Mouse (Mus musculus) ES-E14 (cell line): Measurements from ENCODE around the gene Fam19a5.

Experiments
- CHD2 ChIP-seq: IDR thresholded peaks from 2 replicates; pipeline ENCODE4 v1.6.1; 2014; ENCODE audit warnings: mild to moderate bottlenecking, low read depth, low read length, inconsistent platforms
- HCFC1 ChIP-seq: IDR thresholded peaks from 2 replicates; pipeline ENCODE4 v1.6.1; 2012; ENCODE audit warnings: low read length, inconsistent platforms, borderline replicate concordance; ENCODE audit not compliant: insufficient read depth
- MAFK ChIP-seq: IDR thresholded peaks from 2 replicates; pipeline ENCODE4 v1.6.1; 2014; ENCODE audit warnings: mild to moderate bottlenecking, low read depth, low read length, inconsistent platforms; ENCODE audit not compliant: insufficient read depth
- ZC3H11A ChIP-seq: IDR thresholded peaks from 2 replicates; pipeline ENCODE4 v1.6.1; 2012; ENCODE audit warnings: low read depth, mild to moderate bottlenecking, inconsistent platforms, low read length, borderline replicate concordance

DNA sequence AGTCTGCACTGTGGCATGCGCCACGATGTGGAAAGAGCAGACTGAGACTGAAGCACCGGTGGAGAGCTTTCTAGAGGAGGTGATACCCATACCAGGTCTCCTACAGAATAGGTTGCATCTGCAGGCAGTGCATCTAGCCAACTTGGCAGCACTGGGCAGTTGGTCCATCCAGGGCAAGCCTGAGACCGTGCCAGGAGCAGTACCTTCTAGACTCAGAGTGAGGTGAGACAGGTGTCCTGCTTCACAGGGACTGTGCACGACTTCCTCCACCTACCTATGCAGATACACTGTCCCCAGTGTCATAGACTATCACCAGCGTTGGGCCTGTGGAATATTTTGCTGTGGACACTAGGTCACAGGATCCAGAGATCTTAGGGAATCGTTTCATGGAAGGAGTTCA, 148.3 kb downstream of the Fam19a5 start:
- no peak for TF ChIP-seq ZC3H11A
- no peak for TF ChIP-seq HCFC1
- TF ChIP-seq MAFK: no peak
- TF ChIP-seq CHD2: no peak
